Mouse (Mus musculus): Measurements from ENCODE around the gene Olfr1259. TPM values are rescaled to one million over a fixed set of nuclear protein-coding genes. Genes with fewer than 3 reads are reported as not detected.
"Not testable (repeated sequence)": the region's sequence is repeated elsewhere in the genome, so short reads cannot be mapped to it uniquely, and the experiment has no call there.

Olfr1259 gene
- not detected in 2 replicates for polyA plus RNA-seq (2015; fragmentation: Nextera tagmentation; extraction: Ambion mirVana)

DNA sequence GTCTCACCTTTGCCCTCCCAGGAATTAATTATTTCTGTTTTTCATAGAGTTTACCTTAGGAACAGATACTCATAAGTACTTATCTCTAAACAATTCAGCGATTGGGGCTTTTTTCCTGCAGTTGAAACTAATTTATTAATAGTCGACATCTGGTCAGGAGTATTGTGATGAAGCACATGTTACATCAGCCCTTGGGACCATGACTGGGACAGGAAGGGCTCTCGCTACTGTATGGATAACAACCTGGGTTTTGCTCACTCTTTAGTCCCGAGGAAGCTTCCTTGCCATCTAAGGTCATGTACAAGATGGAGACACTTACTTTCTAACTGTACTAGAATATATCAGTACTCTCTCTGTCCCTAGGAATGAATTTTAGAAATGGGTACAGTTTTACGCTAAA is at the start of gene Olfr1259:
TSS of gene Olfr1259 (minus strand) at position 101 of the 400 bp plus-strand sequence.
- Histone ChIP-seq H3K36me3 (ENCODE audit: control insufficient read depth, insufficient read depth, low read length) (no peaks in the 10 kb centered on the region), H3K27ac (ENCODE audit: low read depth, low read length) (no peak within 1 kb of the TSS), H3K4me3 (ENCODE audit: low read length) (no peak within 1 kb of the TSS), H3K9ac (ENCODE audit: low read depth, low read length) (no peak within 1 kb of the TSS), H3K4me1 (ENCODE audit: control insufficient read depth, insufficient read depth, low read depth, low read length) (no peaks in the 10 kb centered on the region), H3K27me3 (replicated peaks; ENCODE audit: control insufficient read depth, insufficient read depth, low read length) (no peaks in the 10 kb centered on the region), H3K9me3 (ENCODE audit: control insufficient read depth, low read length) (0 out of 2 replicates have a peak, but pooled peaks cover 2% of the 10 kb centered on the region), H3K4me2 (ENCODE audit: low read length) (no peak within 1 kb of the TSS)
- no peak for ATAC-seq
- 90% methylated on average over 5 of the region's 5 CpGs for WGBS

GRCm38 (mm10) chr2:89990921-89991320 is 42.5 kb upstream of the Olfr1259 start, which contains the start of gene Olfr1261:
Olfr1261 (plus strand) TSS chr2:89991221.
- no peak within 1 kb of the TSS for H3K4me2 ChIP-seq (ENCODE audit: low read length)
- no peak within 1 kb of the TSS for H3K4me3 ChIP-seq (ENCODE audit: low read length)
- H3K4me1 ChIP-seq (ENCODE audit: control insufficient read depth, insufficient read depth, low read depth, low read length) = no peaks in the 10 kb centered on the region
- H3K9ac ChIP-seq (ENCODE audit: low read depth, low read length) = no peak within 1 kb of the TSS
- no peaks in the 10 kb centered on the region for H3K36me3 ChIP-seq (ENCODE audit: control insufficient read depth, insufficient read depth, low read length)
- no peaks in the 10 kb centered on the region for H3K27me3 ChIP-seq (replicated peaks; ENCODE audit: control insufficient read depth, insufficient read depth, low read length)
- no peaks in the 10 kb centered on the region for H3K9me3 ChIP-seq (ENCODE audit: control insufficient read depth, low read length)
- no peak within 1 kb of the TSS for H3K27ac ChIP-seq (ENCODE audit: low read depth, low read length)
- ATAC-seq = no peak

GRCm38 (mm10) chr2:89977709-89978108 is 29.2 kb upstream of the Olfr1259 start:
- H3K4me1 ChIP-seq (ENCODE audit: control insufficient read depth, insufficient read depth, low read depth, low read length) = no peaks in the 10 kb centered on the region
- ATAC-seq = no peak
- no peak overlapping the region for H3K4me3 ChIP-seq (ENCODE audit: low read length)
- H3K36me3 ChIP-seq (ENCODE audit: control insufficient read depth, insufficient read depth, low read length) = no peaks in the 10 kb centered on the region
- no peak overlapping the region for H3K4me2 ChIP-seq (ENCODE audit: low read length)
- H3K9ac ChIP-seq (ENCODE audit: low read depth, low read length) = no peak overlapping the region
- no peaks in the 10 kb centered on the region for H3K9me3 ChIP-seq (ENCODE audit: control insufficient read depth, low read length)
- no peaks in the 10 kb centered on the region for H3K27me3 ChIP-seq (replicated peaks; ENCODE audit: control insufficient read depth, insufficient read depth, low read length)
- no peak overlapping the region for H3K27ac ChIP-seq (ENCODE audit: low read depth, low read length)
- WGBS = 86% methylated on average over 2 of the region's 2 CpGs

DNA sequence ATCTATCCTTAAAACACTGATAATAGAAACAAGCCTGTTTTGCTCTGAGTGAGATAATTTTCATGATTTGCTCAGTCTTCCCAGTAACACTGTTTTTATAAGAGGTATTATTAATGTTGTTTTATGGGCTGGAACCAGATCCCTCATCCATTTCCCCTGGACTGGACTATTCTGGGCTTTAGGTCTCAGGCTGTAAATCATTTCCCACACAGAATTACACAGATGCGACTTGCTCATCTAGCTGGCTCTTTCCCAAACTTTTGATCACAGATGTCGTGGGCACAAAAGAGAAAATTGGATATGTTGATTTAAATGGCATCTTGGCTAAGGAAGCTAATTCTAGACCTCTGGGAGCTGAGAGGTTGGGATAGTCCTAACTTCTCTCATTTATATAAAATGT is 25.7 kb upstream of the Olfr1259 start, which contains the start of gene Olfr1260:
TSS of gene Olfr1260 (plus strand) at position 157 of the 400 bp plus-strand sequence.
- no peak for ATAC-seq
- Histone ChIP-seq H3K4me2 (ENCODE audit: low read length) (no peak within 1 kb of the TSS), H3K4me3 (ENCODE audit: low read length) (no peak within 1 kb of the TSS), H3K9ac (ENCODE audit: low read depth, low read length) (no peak within 1 kb of the TSS), H3K36me3 (ENCODE audit: control insufficient read depth, insufficient read depth, low read length) (no peaks in the 10 kb centered on the region), H3K27ac (ENCODE audit: low read depth, low read length) (no peak within 1 kb of the TSS), H3K27me3 (replicated peaks; ENCODE audit: control insufficient read depth, insufficient read depth, low read length) (no peaks in the 10 kb centered on the region), H3K4me1 (ENCODE audit: control insufficient read depth, insufficient read depth, low read depth, low read length) (no peaks in the 10 kb centered on the region), H3K9me3 (ENCODE audit: control insufficient read depth, low read length) (no peaks in the 10 kb centered on the region)
- 51% methylated on average over 2 of the region's 2 CpGs for WGBS

DNA sequence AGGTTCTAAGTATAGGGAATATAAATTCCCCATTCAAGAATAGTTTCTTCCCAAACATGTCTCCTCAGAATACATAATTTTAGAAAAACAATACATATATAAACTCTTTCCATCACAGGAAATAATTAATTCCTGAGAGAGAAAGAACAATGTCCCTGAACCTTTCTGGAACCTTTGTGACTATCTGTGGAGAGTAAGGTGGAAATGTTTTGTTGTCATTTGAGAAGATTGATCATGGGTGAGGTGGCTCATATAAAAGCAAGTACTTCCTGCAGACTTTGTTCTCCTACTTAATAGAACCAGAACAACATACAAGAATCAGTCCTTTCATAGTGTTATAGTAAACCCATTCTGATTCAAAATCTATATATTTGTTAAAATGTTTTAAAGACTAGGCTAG is 21.5 kb downstream of the Olfr1259 start, which contains the start of gene Olfr1258:
TSS of gene Olfr1258 (plus strand) at position 301 of the 400 bp plus-strand sequence.
- Histone ChIP-seq H3K4me1 (ENCODE audit: control insufficient read depth, insufficient read depth, low read depth, low read length) (no peaks in the 10 kb centered on the region), H3K9ac (ENCODE audit: low read depth, low read length) (no peak within 1 kb of the TSS), H3K9me3 (ENCODE audit: control insufficient read depth, low read length) (no peaks in the 10 kb centered on the region), H3K27me3 (replicated peaks; ENCODE audit: control insufficient read depth, insufficient read depth, low read length) (no peaks in the 10 kb centered on the region), H3K27ac (ENCODE audit: low read depth, low read length) (no peak within 1 kb of the TSS), H3K4me3 (ENCODE audit: low read length) (no peak within 1 kb of the TSS), H3K36me3 (ENCODE audit: control insufficient read depth, insufficient read depth, low read length) (no peaks in the 10 kb centered on the region), H3K4me2 (ENCODE audit: low read length) (no peak within 1 kb of the TSS)
- no peak for ATAC-seq

- not testable (repeated sequence) for H3K27ac ChIP-seq (ENCODE audit: low read depth, low read length); H3K9me3 ChIP-seq (ENCODE audit: control insufficient read depth, low read length); H3K27me3 ChIP-seq (replicated peaks; ENCODE audit: control insufficient read depth, insufficient read depth, low read length); H3K36me3 ChIP-seq (ENCODE audit: control insufficient read depth, insufficient read depth, low read length); ATAC-seq; H3K9ac ChIP-seq (ENCODE audit: low read depth, low read length); H3K4me2 ChIP-seq (ENCODE audit: low read length); H3K4me3 ChIP-seq (ENCODE audit: low read length); H3K4me1 ChIP-seq (ENCODE audit: control insufficient read depth, insufficient read depth, low read depth, low read length)
- WGBS = 91% methylated on average over 9 of the region's 9 CpGs
These were observed 35.8 kb downstream of the Olfr1259 start for GRCm38 (mm10) chr2:89912616-89913015.

Other genes starting within 250 kb of the Olfr1259 start
- not detected in 2 replicates for gene Olfr1252, start 223.7 kb downstream of the Olfr1259 start, polyA plus RNA-seq (2015; fragmentation: Nextera tagmentation; extraction: Ambion mirVana)
- gene Olfr1253, start 191.6 kb downstream of the Olfr1259 start, polyA plus RNA-seq (2015; fragmentation: Nextera tagmentation; extraction: Ambion mirVana) = not detected in 2 replicates
- gene Olfr1254, start 155.0 kb downstream of the Olfr1259 start, polyA plus RNA-seq (2015; fragmentation: Nextera tagmentation; extraction: Ambion mirVana) = not detected in 2 replicates
- gene Olfr1255, start 136.6 kb downstream of the Olfr1259 start, polyA plus RNA-seq (2015; fragmentation: Nextera tagmentation; extraction: Ambion mirVana) = not detected in 2 replicates
- gene Olfr1256, start 107.1 kb downstream of the Olfr1259 start, polyA plus RNA-seq (2015; fragmentation: Nextera tagmentation; extraction: Ambion mirVana) = not detected in 2 replicates
- gene Olfr48, start 100.5 kb downstream of the Olfr1259 start, polyA plus RNA-seq (2015; fragmentation: Nextera tagmentation; extraction: Ambion mirVana) = 0.13 and 0.29 TPM in 2 replicates
- gene Olfr1257, start 70.2 kb downstream of the Olfr1259 start, polyA plus RNA-seq (2015; fragmentation: Nextera tagmentation; extraction: Ambion mirVana) = not detected in 2 replicates
- gene Olfr1258, start 21.4 kb downstream of the Olfr1259 start, polyA plus RNA-seq (2015; fragmentation: Nextera tagmentation; extraction: Ambion mirVana) = not detected in 2 replicates
- not detected in 2 replicates for gene Olfr1260, start 25.7 kb upstream of the Olfr1259 start, polyA plus RNA-seq (2015; fragmentation: Nextera tagmentation; extraction: Ambion mirVana)
- not detected in 2 replicates for gene Olfr1261, start 42.6 kb upstream of the Olfr1259 start, polyA plus RNA-seq (2015; fragmentation: Nextera tagmentation; extraction: Ambion mirVana)
- not detected in 2 replicates for gene Olfr1262, start 51.5 kb upstream of the Olfr1259 start, polyA plus RNA-seq (2015; fragmentation: Nextera tagmentation; extraction: Ambion mirVana)
- gene Olfr1263, start 63.5 kb upstream of the Olfr1259 start, polyA plus RNA-seq (2015; fragmentation: Nextera tagmentation; extraction: Ambion mirVana) = not detected in 2 replicates
- not detected in 2 replicates for gene Olfr1264, start 76.9 kb upstream of the Olfr1259 start, polyA plus RNA-seq (2015; fragmentation: Nextera tagmentation; extraction: Ambion mirVana)
- not detected in 2 replicates for gene Olfr1265, start 86.7 kb upstream of the Olfr1259 start, polyA plus RNA-seq (2015; fragmentation: Nextera tagmentation; extraction: Ambion mirVana)
- not detected in 2 replicates for gene Olfr140, start 114.9 kb upstream of the Olfr1259 start, polyA plus RNA-seq (2015; fragmentation: Nextera tagmentation; extraction: Ambion mirVana)
- not detected in 2 replicates for gene Olfr1269, start 172.7 kb upstream of the Olfr1259 start, polyA plus RNA-seq (2015; fragmentation: Nextera tagmentation; extraction: Ambion mirVana)
- gene Olfr32, start 193.6 kb upstream of the Olfr1259 start, polyA plus RNA-seq (2015; fragmentation: Nextera tagmentation; extraction: Ambion mirVana) = not detected in 2 replicates
- gene Olfr1270, start 204.4 kb upstream of the Olfr1259 start, polyA plus RNA-seq (2015; fragmentation: Nextera tagmentation; extraction: Ambion mirVana) = not detected in 2 replicates

All from hindbrain, embryonic 16.5 days (tissue).